Comparison of ENCODE assay signal across 11 mouse cellular contexts in genomic region chr12:76361405-76362302, GRCm38 (mm10). TPM values are rescaled to one million over a fixed set of nuclear protein-coding genes. Genes with fewer than 3 reads are reported as not detected.
A peak's percentile ranks its signal among the peaks of the same experiment; 100 is the strongest.
DNase-seq lines count a peak whose midpoint lies in the region; ATAC-seq lines count a peak whose summit lies in the region.
"Had no signal": no experiment of that assay in that cellular context is flagged by ENCODE, and none has a peak within 500 bp of the region (broad histone marks: within the 10 kb centered on the region; RNA-seq: fewer than 3 reads in every experiment).

No protein-coding gene starts in this region.

- no peak overlapping the region for H3K4me2 ChIP-seq in limb, embryonic 12.5 days

- H3K27ac ChIP-seq in limb, embryonic 12.5 days: peak overlapping the region; percentile 53
- no peak overlapping the region for H3K27ac ChIP-seq in limb, embryonic 10.5 days

- no peak overlapping the region for H3K9ac ChIP-seq in limb, embryonic 12.5 days (replicated peaks)

- peaks cover 9% of the 10 kb centered on the region; the same call in 1 of the 2 replicates for H3K36me3 ChIP-seq in limb, embryonic 12.5 days
- peaks cover 24% of the 10 kb centered on the region for H3K36me3 ChIP-seq in limb, embryonic 10.5 days
- peaks cover 21% of the 10 kb centered on the region for H3K36me3 ChIP-seq in megakaryocyte, embryonic 14.5 days (replicated peaks; ENCODE audit: low read length)

- ATAC-seq in limb, embryonic 12.5 days (ENCODE audit: insufficient number of reproducible peaks, insufficient read depth, low FRiP score, low TSS enrichment, low read depth): no peak
- peak; percentile 80 for ATAC-seq in erythroid progenitor cell, adult 5-6 weeks (replicated peaks; ENCODE audit: low FRiP score, poor library complexity, severe bottlenecking)
- ATAC-seq: forebrain, embryonic 14.5 days had no signal

- no peaks in the 10 kb centered on the region for H3K27me3 ChIP-seq in limb, embryonic 12.5 days
- no peaks in the 10 kb centered on the region for H3K27me3 ChIP-seq in limb, embryonic 10.5 days (ENCODE audit: low read depth, poor library complexity, severe bottlenecking)
- H3K27me3 ChIP-seq in megakaryocyte, embryonic 14.5 days (replicated peaks): no peaks in the 10 kb centered on the region

- no peaks in the 10 kb centered on the region for H3K9me3 ChIP-seq in limb, embryonic 12.5 days
- no peaks in the 10 kb centered on the region for H3K9me3 ChIP-seq in limb, embryonic 10.5 days (replicated peaks)
- H3K9me3 ChIP-seq in megakaryocyte, embryonic 14.5 days: no peaks in the 10 kb centered on the region; the same call in 1 of the 2 replicates

- 58% methylated on average over 9 of the region's 9 CpGs for WGBS in limb, embryonic 12.5 days
- 77% methylated on average over 9 of the region's 9 CpGs for WGBS in limb, embryonic 10.5 days

- peaks cover 11% of the 10 kb centered on the region for H3K4me1 ChIP-seq in limb, embryonic 12.5 days (replicated peaks)
- H3K4me1 ChIP-seq in limb, embryonic 10.5 days: peaks cover 8% of the 10 kb centered on the region
- peaks cover 82% of the 10 kb centered on the region for H3K4me1 ChIP-seq in megakaryocyte, embryonic 14.5 days

- H3K4me3 ChIP-seq in limb, embryonic 12.5 days (replicated peaks): no peak overlapping the region
- no peak overlapping the region for H3K4me3 ChIP-seq in limb, embryonic 10.5 days
- peak overlapping the region; percentile 88 for H3K4me3 ChIP-seq in megakaryocyte, embryonic 14.5 days (replicated peaks)

- no peak for DNase-seq in limb, embryonic 10.5 days (ENCODE audit: low spot score)
- peak; percentile 88 for DNase-seq in MEL-GATA-1-ER (ENCODE audit: extremely low read depth, low read depth)
- DNase-seq in layer of hippocampus, adult 11-12 months (ENCODE audit: low spot score): no peak
- DNase-seq in urinary bladder, adult 2 months (ENCODE audit: low spot score): no peak
- DNase-seq: cerebellum, postnatal 14 days; lung, postnatal 14 days; right cerebral cortex, adult 18-20 months had no signal

RNA-seq across cellular contexts. Expression of gene Zbtb25, which starts 7.7 kb away (rescaled TPM):
- polyA plus RNA-seq in limb, embryonic 12.5 days (2016; fragmentation: Nextera tagmentation; extraction: Ambion mirVana): 19.4 and 21.7 TPM in 2 replicates
- 15.9 and 16.3 TPM in 2 replicates for polyA plus RNA-seq in limb, embryonic 10.5 days (2016; fragmentation: Nextera tagmentation; extraction: Ambion mirVana)
- 11.9 and 43.6 TPM in 2 replicates for total RNA-seq in erythroid progenitor cell, adult 5-6 weeks (2015; ENCODE audit: low replicate concordance)
- 4.0 and 8.6 TPM in 2 replicates for total RNA-seq in erythroid progenitor cell, adult 5-6 weeks (2017; ENCODE audit: low replicate concordance)
- polyA plus RNA-seq in megakaryocyte, embryonic 14.5 days (2012; ENCODE audit: insufficient read depth, low replicate concordance): 2.4 and 7.2 TPM in 2 replicates
- polyA plus RNA-seq in urinary bladder, adult 2 months (2012; rRNA removed): 11.2 and 13.5 TPM in 2 replicates

RNA-seq across cellular contexts. Expression of gene Zbtb1, which starts 8.4 kb away (rescaled TPM):
- 11.8 and 12.2 TPM in 2 replicates for polyA plus RNA-seq in limb, embryonic 12.5 days (2016; fragmentation: Nextera tagmentation; extraction: Ambion mirVana)
- polyA plus RNA-seq in limb, embryonic 10.5 days (2016; fragmentation: Nextera tagmentation; extraction: Ambion mirVana): 9.7 and 11.1 TPM in 2 replicates
- 9.7 and 10.9 TPM in 2 replicates for total RNA-seq in erythroid progenitor cell, adult 5-6 weeks (2015; ENCODE audit: low replicate concordance)
- 8.6 and 9.5 TPM in 2 replicates for total RNA-seq in erythroid progenitor cell, adult 5-6 weeks (2017; ENCODE audit: low replicate concordance)
- 0.79 and 4.7 TPM in 2 replicates for polyA plus RNA-seq in megakaryocyte, embryonic 14.5 days (2012; ENCODE audit: insufficient read depth, low replicate concordance)
- polyA plus RNA-seq in urinary bladder, adult 2 months (2012; rRNA removed): 5.9 and 6.3 TPM in 2 replicates

RNA-seq across cellular contexts. Expression of gene Akap5, which starts 37.0 kb away (rescaled TPM):
- 2.0 and 2.3 TPM in 2 replicates for polyA plus RNA-seq in limb, embryonic 12.5 days (2016; fragmentation: Nextera tagmentation; extraction: Ambion mirVana)
- polyA plus RNA-seq in limb, embryonic 10.5 days (2016; fragmentation: Nextera tagmentation; extraction: Ambion mirVana): 1.2 and 1.9 TPM in 2 replicates
- not detected in 2 replicates for total RNA-seq in erythroid progenitor cell, adult 5-6 weeks (2015; ENCODE audit: low replicate concordance)
- 0.26 TPM in 1 of 2 replicates, not detected in the other for total RNA-seq in erythroid progenitor cell, adult 5-6 weeks (2017; ENCODE audit: low replicate concordance)
- polyA plus RNA-seq in megakaryocyte, embryonic 14.5 days (2012; ENCODE audit: insufficient read depth, low replicate concordance): 0.63 TPM in 1 of 2 replicates, not detected in the other
- polyA plus RNA-seq in urinary bladder, adult 2 months (2012; rRNA removed): 4.6 and 7.6 TPM in 2 replicates

RNA-seq across cellular contexts. Expression of gene Hspa2, which starts 42.3 kb away (rescaled TPM):
- 5.2 and 6.4 TPM in 2 replicates for polyA plus RNA-seq in limb, embryonic 12.5 days (2016; fragmentation: Nextera tagmentation; extraction: Ambion mirVana)
- polyA plus RNA-seq in limb, embryonic 10.5 days (2016; fragmentation: Nextera tagmentation; extraction: Ambion mirVana): 4.8 and 4.9 TPM in 2 replicates
- 1.7 TPM in 1 of 2 replicates, not detected in the other for total RNA-seq in erythroid progenitor cell, adult 5-6 weeks (2015; ENCODE audit: low replicate concordance)
- total RNA-seq in erythroid progenitor cell, adult 5-6 weeks (2017; ENCODE audit: low replicate concordance): 3.2 and 3.3 TPM in 2 replicates
- polyA plus RNA-seq in megakaryocyte, embryonic 14.5 days (2012; ENCODE audit: insufficient read depth, low replicate concordance): 2.9 and 5.8 TPM in 2 replicates
- polyA plus RNA-seq in urinary bladder, adult 2 months (2012; rRNA removed): 52.9 and 65.7 TPM in 2 replicates

RNA-seq across cellular contexts. Expression of gene Ppp1r36, which starts 55.7 kb away (rescaled TPM):
- polyA plus RNA-seq in limb, embryonic 12.5 days (2016; fragmentation: Nextera tagmentation; extraction: Ambion mirVana): 3.2 and 4.3 TPM in 2 replicates
- 1.0 and 2.2 TPM in 2 replicates for polyA plus RNA-seq in limb, embryonic 10.5 days (2016; fragmentation: Nextera tagmentation; extraction: Ambion mirVana)
- not detected in 2 replicates for total RNA-seq in erythroid progenitor cell, adult 5-6 weeks (2015; ENCODE audit: low replicate concordance)
- total RNA-seq in erythroid progenitor cell, adult 5-6 weeks (2017; ENCODE audit: low replicate concordance): not detected in 2 replicates
- polyA plus RNA-seq in megakaryocyte, embryonic 14.5 days (2012; ENCODE audit: insufficient read depth, low replicate concordance): not detected in 2 replicates
- 11.8 TPM in 2 replicates for polyA plus RNA-seq in urinary bladder, adult 2 months (2012; rRNA removed)
